Mouse (Mus musculus): Measurements from ENCODE around the gene Slc35b4. TPM values are rescaled to one million over a fixed set of nuclear protein-coding genes. Genes with fewer than 3 reads are reported as not detected.

Gene Slc35b4
- polyA plus RNA-seq, 1 experiment from 2014 or later, result 36.3 TPM

DNA sequence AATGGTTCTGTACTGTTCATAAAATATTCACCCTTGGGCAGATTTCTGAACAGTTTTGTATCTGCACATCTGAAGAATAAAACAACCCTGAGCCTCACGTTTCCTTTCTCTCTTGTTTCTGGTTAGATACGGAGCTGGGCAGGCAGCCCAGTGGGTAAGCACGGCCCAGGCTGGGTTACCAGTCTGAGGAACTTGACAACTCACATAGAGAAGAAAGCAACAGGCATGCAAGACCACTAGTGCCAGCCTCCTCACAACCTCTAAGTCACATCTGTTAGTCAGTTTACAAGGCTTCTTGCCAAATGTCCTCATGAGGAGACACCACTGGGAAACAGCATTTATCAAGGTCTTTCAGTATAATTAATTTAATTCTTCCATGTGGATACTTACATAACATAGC is 8.1 kb downstream of the Slc35b4 start:
- Histone ChIP-seq H3K36me3 (peaks cover 64% of the 10 kb centered on the region), H3K27ac (replicated peaks) (no peak overlapping the region), H3K9me3 (no peaks in the 10 kb centered on the region), H3K4me2 (no peak overlapping the region), H3K27me3 (replicated peaks) (no peaks in the 10 kb centered on the region), H3K9ac (no peak overlapping the region), H3K4me1 (peaks cover 37% of the 10 kb centered on the region), H3K4me3 (no peak overlapping the region)
- whole genome bisulfite sequencing, result 91% methylated on average over 3 of the region's 3 CpGs
- no peak for ATAC-seq (ENCODE audit: extremely low read depth, insufficient number of reproducible peaks, low FRiP score, low TSS enrichment)

DNA sequence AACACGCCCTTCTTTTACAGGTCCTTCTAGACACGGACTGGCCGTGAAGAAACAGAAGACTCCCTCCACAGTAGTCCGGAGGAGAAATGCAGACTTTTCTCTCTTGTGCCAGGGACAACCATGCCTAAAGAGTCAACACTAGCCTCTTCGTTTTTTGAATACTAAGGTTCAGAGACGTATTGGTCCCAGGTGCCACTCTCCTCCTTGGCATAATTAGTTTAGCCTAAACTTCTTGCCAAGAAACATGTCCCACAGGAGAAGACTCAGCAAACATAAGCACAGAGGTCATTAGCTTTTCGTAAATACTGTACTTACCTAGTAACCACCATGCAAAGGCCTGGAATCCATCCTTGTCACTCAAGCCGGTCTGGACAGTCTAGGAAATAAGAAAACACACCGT is 13.9 kb downstream of the Slc35b4 start:
- Histone ChIP-seq H3K36me3 (peaks cover 94% of the 10 kb centered on the region), H3K27ac (replicated peaks) (no peak overlapping the region), H3K4me3 (no peak overlapping the region), H3K27me3 (replicated peaks) (no peaks in the 10 kb centered on the region), H3K4me2 (no peak overlapping the region), H3K4me1 (peaks cover 23% of the 10 kb centered on the region), H3K9ac (no peak overlapping the region), H3K9me3 (no peaks in the 10 kb centered on the region)
- WGBS, result 77% methylated on average over 9 of the region's 9 CpGs
- no peak for ATAC-seq (ENCODE audit: extremely low read depth, insufficient number of reproducible peaks, low FRiP score, low TSS enrichment)

DNA sequence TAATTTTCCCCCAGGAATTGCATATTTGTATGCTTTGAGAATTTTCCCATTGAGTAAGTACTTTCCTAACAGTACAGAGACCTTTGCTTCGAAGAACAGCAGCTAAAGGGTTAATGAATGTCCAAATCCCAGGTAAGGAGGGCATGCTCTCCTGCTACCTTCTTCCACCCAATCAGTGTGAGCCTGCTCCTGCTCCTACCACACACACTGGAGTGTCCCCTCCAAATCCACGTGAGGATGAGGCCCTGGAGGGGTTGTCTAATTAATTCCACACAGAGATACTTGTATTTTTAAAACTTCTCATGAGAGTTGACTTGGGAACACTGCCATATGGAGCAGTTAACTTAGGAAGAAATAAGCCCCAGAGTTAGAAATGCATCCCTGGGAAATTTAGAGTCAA is 14.3 kb downstream of the Slc35b4 start:
- Histone ChIP-seq H3K4me1 (peaks cover 23% of the 10 kb centered on the region), H3K9ac (no peak overlapping the region), H3K27ac (replicated peaks) (no peak overlapping the region), H3K4me2 (no peak overlapping the region), H3K9me3 (no peaks in the 10 kb centered on the region), H3K27me3 (replicated peaks) (no peaks in the 10 kb centered on the region), H3K4me3 (no peak overlapping the region), H3K36me3 (peaks cover 97% of the 10 kb centered on the region)
- no peak for ATAC-seq (ENCODE audit: extremely low read depth, insufficient number of reproducible peaks, low FRiP score, low TSS enrichment)
- WGBS, result 68% methylated on average over 2 of the region's 2 CpGs

DNA sequence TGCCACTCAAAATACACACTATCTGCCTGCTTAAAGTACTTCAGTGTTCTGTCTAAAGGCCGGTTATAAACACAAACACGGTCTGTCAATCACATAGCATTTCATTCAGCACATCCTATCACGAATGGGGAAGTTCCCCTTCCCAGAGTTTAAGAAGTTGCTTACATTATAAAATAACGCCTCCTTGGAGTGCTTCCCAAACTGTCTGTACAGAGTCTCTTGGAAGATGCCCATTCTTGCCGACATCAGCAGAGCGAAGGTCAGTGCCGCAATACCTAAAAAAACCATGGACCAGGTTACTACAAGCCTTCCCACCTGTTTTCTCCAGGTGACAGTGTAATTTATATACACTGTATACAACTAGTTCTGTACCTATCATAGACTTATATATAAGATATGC is 15.4 kb downstream of the Slc35b4 start:
- Histone ChIP-seq H3K4me1 (peaks cover 32% of the 10 kb centered on the region), H3K4me2 (no peak overlapping the region), H3K36me3 (peaks cover 97% of the 10 kb centered on the region), H3K27me3 (replicated peaks) (no peaks in the 10 kb centered on the region), H3K9ac (no peak overlapping the region), H3K27ac (replicated peaks) (no peak overlapping the region), H3K9me3 (no peaks in the 10 kb centered on the region), H3K4me3 (no peak overlapping the region)
- no peak for ATAC-seq (ENCODE audit: extremely low read depth, insufficient number of reproducible peaks, low FRiP score, low TSS enrichment)
- 87% methylated on average over 7 of the region's 7 CpGs for WGBS

DNA sequence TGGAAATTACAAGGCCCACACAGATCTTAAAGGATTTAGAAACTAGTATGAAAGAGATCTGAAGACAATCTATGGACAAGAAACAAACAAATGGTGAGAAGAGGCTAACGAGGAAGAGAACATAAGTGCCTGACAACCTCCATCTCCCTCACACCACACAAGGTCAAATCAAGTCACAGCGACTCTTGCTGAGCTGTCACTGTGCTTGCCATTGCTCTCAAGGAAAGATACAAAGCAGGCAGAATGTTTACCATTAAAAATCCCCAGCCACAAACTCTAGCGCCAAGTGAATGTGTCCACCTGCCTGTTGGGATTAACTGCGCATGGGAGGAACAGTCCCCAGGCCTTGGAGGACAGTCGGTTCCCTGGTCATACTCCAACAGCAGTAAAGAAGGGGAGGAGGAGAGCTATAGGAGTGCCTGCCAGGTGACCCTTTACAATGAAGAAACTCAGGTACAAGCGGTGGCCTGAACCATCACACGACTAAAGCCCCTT is 16.0 kb downstream of the Slc35b4 start:
- Histone ChIP-seq H3K4me1 (peaks cover 38% of the 10 kb centered on the region), H3K9me3 (no peaks in the 10 kb centered on the region), H3K27ac (replicated peaks) (no peak overlapping the region), H3K36me3 (peaks cover 90% of the 10 kb centered on the region), H3K27me3 (replicated peaks) (no peaks in the 10 kb centered on the region), H3K4me3 (no peak overlapping the region), H3K4me2 (no peak overlapping the region), H3K9ac (no peak overlapping the region)
- WGBS, result 69% methylated on average over 7 of the region's 7 CpGs
- ATAC-seq (ENCODE audit: extremely low read depth, insufficient number of reproducible peaks, low FRiP score, low TSS enrichment), result no peak

DNA sequence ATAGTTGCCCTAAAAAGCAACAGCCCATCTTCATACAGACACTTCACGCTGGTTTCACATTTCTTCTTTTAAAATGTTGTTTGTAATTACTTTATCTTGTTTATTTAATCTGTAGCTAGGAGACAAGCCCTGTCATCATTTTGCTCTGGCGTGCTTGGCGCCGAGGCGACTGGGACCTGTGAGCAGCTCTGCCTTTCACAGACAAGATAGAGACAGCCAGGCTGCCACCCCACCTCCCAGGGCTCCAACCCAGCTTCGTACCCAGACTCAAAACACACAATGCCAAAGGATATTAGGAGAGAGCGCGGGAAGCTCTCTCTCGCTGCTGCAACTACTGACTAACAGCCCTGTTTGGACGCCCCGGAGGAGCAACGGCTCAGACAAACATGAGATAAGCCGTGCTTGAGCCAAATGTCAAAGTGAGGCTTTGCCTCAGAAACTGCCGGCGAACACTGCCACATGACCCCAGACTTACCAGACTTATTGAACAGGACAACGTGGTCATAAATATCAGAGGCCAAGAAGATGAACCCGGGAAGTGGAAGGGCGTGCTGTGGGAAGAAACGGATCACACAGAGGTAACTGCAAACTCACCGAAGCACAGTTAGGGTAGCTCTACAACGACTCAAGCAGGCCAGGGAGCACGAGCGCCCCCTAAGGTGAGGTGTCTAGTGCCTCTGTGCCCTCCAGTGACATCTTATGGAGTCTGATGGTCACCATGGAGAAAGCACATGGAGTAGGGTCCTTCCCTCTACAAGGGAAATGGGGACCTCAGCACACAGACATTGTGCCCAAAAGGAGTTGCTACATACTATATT is 16.7 kb downstream of the Slc35b4 start:
- Histone ChIP-seq H3K9ac (peak overlapping the region; percentile 52), H3K4me1 (peaks cover 45% of the 10 kb centered on the region), H3K27ac (replicated peaks) (peak overlapping the region; percentile 28), H3K4me2 (0 out of 2 replicates have a peak overlapping the region, but pooled peaks have one; percentile 5), H3K27me3 (replicated peaks) (no peaks in the 10 kb centered on the region), H3K36me3 (peaks cover 84% of the 10 kb centered on the region), H3K9me3 (no peaks in the 10 kb centered on the region), H3K4me3 (no peak overlapping the region)
- no peak for ATAC-seq (ENCODE audit: extremely low read depth, insufficient number of reproducible peaks, low FRiP score, low TSS enrichment)
- WGBS, result 37% methylated on average over 23 of the region's 23 CpGs

DNA sequence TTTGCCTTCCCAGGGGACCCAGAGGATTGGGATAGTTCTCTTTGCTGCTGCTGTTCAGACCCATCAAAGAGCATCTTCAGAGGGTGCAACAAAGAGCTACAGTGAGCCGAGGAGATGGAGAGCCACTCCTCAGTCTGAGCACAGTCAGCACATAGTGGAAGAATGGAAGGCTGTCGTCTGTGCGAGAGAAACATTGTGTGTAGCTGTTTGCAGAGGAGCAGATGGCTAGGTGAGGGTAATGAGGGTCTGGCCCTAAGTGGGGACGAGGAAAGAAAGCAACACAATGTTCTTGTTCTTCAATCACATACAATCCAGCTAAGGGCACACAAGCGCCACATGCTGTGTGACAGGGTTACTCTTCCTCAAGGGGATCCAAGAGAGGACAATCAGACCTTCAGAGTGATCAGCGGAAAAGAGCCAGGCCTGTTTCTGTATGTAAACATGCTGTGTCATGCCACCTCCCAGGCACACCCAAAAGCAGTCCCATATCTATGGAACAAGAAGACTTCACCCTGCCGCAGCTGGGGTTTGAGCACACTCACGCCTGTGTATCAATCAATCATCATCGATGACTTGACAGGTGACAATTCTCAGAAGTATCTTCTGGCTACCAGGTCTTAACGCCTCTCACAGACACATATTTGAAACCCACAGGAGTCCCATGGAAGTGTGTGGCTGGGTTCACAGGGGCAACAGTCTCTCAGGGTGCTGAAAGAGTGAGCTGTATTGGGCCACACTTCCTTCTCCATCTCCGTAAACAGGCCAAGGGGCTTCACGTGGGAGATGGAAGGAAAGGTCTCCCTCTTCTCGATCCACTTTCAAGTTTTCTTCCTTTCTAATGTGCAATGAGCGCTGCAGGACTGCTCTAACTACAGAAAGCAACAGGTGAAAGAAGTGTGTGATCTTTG is 19.8 kb downstream of the Slc35b4 start:
- Histone ChIP-seq H3K27me3 (replicated peaks) (no peaks in the 10 kb centered on the region), H3K9ac (no peak overlapping the region), H3K4me1 (peaks cover 59% of the 10 kb centered on the region), H3K4me2 (no peak overlapping the region), H3K9me3 (no peaks in the 10 kb centered on the region), H3K27ac (replicated peaks) (peak overlapping the region; percentile 48; the same call in 1 of the 2 replicates), H3K36me3 (peaks cover 60% of the 10 kb centered on the region), H3K4me3 (no peak overlapping the region)
- 71% methylated on average over 14 of the region's 14 CpGs for WGBS
- peak; percentile 45; the same call in 1 of the 2 replicates for ATAC-seq (ENCODE audit: extremely low read depth, insufficient number of reproducible peaks, low FRiP score, low TSS enrichment)

DNA sequence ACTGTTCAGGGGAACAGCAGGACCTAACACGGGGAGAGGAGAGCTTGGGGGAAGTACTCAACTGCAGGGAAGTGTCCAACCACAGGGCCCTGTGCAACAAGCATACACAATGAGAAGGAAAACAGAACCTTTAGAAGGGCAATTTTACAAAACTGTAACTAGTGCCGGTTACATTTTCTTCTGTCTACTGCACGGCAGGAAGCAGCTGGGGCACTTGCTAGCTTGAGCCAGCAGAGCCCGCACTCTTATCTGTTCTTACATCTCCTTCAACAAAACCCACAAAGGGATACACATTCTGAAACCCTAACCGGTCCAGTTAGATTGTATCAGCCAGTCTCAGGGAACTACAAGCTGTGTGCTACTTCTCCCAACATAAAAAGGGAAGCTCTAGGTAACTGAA is 20.9 kb downstream of the Slc35b4 start:
- Histone ChIP-seq H3K36me3 (peaks cover 50% of the 10 kb centered on the region), H3K4me3 (no peak overlapping the region), H3K27me3 (replicated peaks) (no peaks in the 10 kb centered on the region), H3K9me3 (no peaks in the 10 kb centered on the region), H3K4me1 (peaks cover 58% of the 10 kb centered on the region), H3K9ac (no peak overlapping the region), H3K27ac (replicated peaks) (0 out of 2 replicates have a peak overlapping the region, but pooled peaks have one; percentile 46), H3K4me2 (no peak overlapping the region)
- 52% methylated on average over 5 of the region's 5 CpGs for WGBS
- no peak for ATAC-seq (ENCODE audit: extremely low read depth, insufficient number of reproducible peaks, low FRiP score, low TSS enrichment)

DNA sequence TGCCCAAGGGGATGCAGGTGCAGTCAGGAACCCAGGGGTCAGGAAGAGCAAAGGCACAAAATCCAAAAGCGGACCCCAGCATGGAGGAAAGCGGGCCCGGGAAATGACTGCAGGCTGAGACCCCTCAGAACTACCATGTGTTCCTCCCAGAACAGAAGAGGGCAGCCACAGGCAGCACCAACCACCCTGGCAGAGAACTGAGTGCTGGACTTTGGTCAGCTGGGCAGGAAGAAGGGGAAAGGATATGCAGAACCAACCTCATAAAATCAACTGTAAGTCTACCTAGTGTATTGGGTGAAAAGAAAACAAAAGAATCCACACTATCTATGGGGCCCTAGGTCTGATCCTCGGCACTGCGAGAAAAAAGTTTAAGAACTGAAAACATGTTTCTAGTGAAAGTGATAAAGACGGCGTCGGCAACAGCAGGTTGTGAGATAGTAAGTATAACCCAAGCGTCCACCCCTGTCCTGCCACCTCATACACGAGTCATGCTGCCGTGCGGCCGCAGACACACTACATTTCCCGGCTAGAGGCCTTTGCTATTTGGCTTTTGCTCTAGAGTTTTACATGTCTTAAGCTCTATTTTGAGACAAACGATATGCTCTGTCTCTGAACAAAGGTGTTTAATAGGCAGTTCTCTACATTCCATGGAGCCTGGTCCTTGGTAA is 21.6 kb downstream of the Slc35b4 start:
- no peaks in the 10 kb centered on the region for H3K27me3 ChIP-seq (replicated peaks)
- H3K4me2 ChIP-seq, result peak overlapping the region; percentile 45
- H3K36me3 ChIP-seq, result peaks cover 42% of the 10 kb centered on the region
- no peak for ATAC-seq (ENCODE audit: extremely low read depth, insufficient number of reproducible peaks, low FRiP score, low TSS enrichment)
- no peaks in the 10 kb centered on the region for H3K9me3 ChIP-seq
- H3K27ac ChIP-seq (replicated peaks), result peak overlapping the region; percentile 46
- peak overlapping the region; percentile 47; the same call in 1 of the 2 replicates for H3K9ac ChIP-seq
- H3K4me1 ChIP-seq, result peaks cover 50% of the 10 kb centered on the region
- 59% methylated on average over 15 of the region's 15 CpGs for WGBS
- H3K4me3 ChIP-seq, result no peak overlapping the region

DNA sequence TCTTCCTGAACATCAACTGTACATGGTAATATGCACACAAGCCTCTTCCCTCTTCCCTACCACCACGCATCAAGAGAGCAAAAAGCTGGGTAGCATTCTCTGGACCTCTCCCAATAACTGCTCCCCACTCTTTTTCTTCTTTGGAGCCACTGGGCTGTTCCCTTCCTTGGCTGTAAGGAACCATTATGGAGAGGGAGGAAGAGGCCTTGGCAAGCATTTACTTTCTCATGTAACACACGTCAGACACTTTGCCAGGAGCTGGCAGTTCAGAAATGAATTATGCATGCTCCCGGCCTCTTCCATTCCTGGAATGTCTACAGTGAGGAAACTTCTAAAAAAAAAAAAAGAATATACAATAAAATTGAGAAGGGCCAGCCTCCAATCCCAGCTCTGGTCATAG is 22.7 kb downstream of the Slc35b4 start:
- ATAC-seq (ENCODE audit: extremely low read depth, insufficient number of reproducible peaks, low FRiP score, low TSS enrichment), result no peak
- peaks cover 46% of the 10 kb centered on the region for H3K4me1 ChIP-seq
- H3K36me3 ChIP-seq, result peaks cover 31% of the 10 kb centered on the region
- 46% methylated on average over 3 of the region's 3 CpGs for WGBS
- H3K27ac ChIP-seq (replicated peaks), result peak overlapping the region; percentile 46; the same call in 1 of the 2 replicates
- no peak overlapping the region for H3K4me3 ChIP-seq
- no peak overlapping the region for H3K9ac ChIP-seq
- no peaks in the 10 kb centered on the region for H3K9me3 ChIP-seq
- no peaks in the 10 kb centered on the region for H3K27me3 ChIP-seq (replicated peaks)
- H3K4me2 ChIP-seq, result peak overlapping the region; percentile 45; the same call in 1 of the 2 replicates

Measured in heart, embryonic 13.5 days (tissue).